Mouse (Mus musculus): Measurements from ENCODE around the gene Tldc1. TPM values are rescaled to one million over a fixed set of nuclear protein-coding genes. Genes with fewer than 3 reads are reported as not detected.

The Tldc1 gene
- polyA plus RNA-seq, 1 experiment from 2014 or later: 7.7 TPM

DNA sequence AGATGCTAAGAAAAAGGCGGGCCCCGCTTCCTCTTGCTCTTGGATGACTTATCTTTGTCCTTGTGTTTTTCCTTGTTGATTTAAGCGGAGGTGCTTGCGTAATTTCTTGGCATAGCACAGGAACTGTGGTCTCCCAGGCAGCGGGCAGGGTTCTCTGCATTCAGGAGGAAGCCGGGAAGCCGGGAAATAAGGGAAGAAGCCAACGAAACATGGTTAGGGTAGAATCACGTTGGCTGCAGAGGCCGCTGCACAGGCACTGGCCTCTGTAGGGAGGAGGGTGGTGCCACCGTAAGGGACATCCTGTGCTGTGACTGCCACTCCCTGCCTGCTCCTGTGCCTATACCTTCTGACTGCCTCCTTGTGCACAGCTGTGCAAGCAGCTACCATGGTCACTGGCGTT lies 63.0 kb downstream of the Tldc1 start:
- ATAC-seq: peak; percentile 90
- H3K36me3 ChIP-seq (ENCODE audit: control insufficient read depth, insufficient read depth): no peaks in the 10 kb centered on the region
- 15% methylated on average over 12 of the region's 12 CpGs for WGBS
- no peak overlapping the region for H3K4me3 ChIP-seq (ENCODE audit: low read depth, low read length)
- H3K27ac ChIP-seq (ENCODE audit: low read depth, low read length): peak overlapping the region; percentile 70
- H3K9ac ChIP-seq (ENCODE audit: low read depth, low read length): no peak overlapping the region
- no peaks in the 10 kb centered on the region for H3K27me3 ChIP-seq (replicated peaks; ENCODE audit: control insufficient read depth, insufficient read depth, low read length)
- peak; percentile 33 for TF ChIP-seq CTCF (IDR thresholded peaks at IDR 0.05; ENCODE audit: low read depth)
- H3K4me1 ChIP-seq (replicated peaks; ENCODE audit: control insufficient read depth, insufficient read depth, low read length): peaks cover 4% of the 10 kb centered on the region; the same call in 1 of the 2 replicates
- H3K4me2 ChIP-seq (replicated peaks; ENCODE audit: low read depth): peak overlapping the region; percentile 25; the same call in 1 of the 2 replicates
- H3K9me3 ChIP-seq (ENCODE audit: control insufficient read depth): no peaks in the 10 kb centered on the region

DNA sequence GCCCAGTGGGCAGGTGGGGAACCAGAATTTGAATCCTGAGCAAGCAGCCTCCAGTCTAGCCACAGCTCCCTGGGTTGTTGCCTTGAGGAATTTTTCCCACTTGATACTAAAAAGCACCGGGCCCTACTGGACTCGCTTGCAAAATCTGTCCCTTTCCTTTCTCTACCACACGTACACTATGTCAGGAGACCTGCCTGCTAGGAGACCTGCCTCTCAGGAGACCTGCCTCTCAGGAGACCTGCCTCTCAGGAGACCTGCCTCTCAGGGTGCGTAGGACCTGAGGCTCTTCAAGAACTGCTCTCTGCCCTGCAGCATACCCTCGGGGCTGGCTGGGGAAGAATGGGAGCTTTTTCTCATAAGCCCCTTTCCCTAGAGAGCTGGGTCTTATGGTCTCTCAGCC lies 64.8 kb downstream of the Tldc1 start:
- ATAC-seq: no peak
- TF ChIP-seq CTCF (IDR thresholded peaks at IDR 0.05; ENCODE audit: low read depth): no peak
- H3K4me2 ChIP-seq (replicated peaks; ENCODE audit: low read depth): no peak overlapping the region
- no peak overlapping the region for H3K27ac ChIP-seq (ENCODE audit: low read depth, low read length)
- WGBS: 87% methylated on average over 5 of the region's 5 CpGs
- H3K9ac ChIP-seq (ENCODE audit: low read depth, low read length): no peak overlapping the region
- H3K36me3 ChIP-seq (ENCODE audit: control insufficient read depth, insufficient read depth): no peaks in the 10 kb centered on the region
- peaks cover 4% of the 10 kb centered on the region; the same call in 1 of the 2 replicates for H3K4me1 ChIP-seq (replicated peaks; ENCODE audit: control insufficient read depth, insufficient read depth, low read length)
- H3K27me3 ChIP-seq (replicated peaks; ENCODE audit: control insufficient read depth, insufficient read depth, low read length): no peaks in the 10 kb centered on the region
- no peaks in the 10 kb centered on the region for H3K9me3 ChIP-seq (ENCODE audit: control insufficient read depth)
- no peak overlapping the region for H3K4me3 ChIP-seq (ENCODE audit: low read depth, low read length)

DNA sequence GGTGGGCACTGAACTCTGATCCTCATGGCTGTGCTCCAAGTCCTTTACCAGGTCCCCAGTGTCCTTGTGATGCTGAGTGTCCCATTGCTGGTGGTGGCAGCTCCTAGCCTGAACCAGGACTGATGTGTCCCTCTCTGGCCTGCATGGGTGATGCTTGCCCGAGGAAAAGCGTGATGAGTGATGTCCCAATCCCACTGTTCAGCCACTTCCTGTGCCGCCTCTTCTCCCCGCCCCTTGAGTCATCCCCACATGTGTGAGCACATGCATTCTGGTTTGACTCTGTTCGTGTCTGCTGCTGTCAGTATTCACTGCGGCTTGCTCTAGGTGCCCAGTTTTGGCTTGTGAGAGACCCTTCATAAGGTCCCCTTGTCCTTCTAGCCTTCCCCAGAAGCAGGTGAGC lies 66.0 kb downstream of the Tldc1 start:
- no peak for TF ChIP-seq CTCF (IDR thresholded peaks at IDR 0.05; ENCODE audit: low read depth)
- no peak for ATAC-seq
- 62% methylated on average over 6 of the region's 6 CpGs for WGBS

More for the DNA sequence above, 66.0 kb downstream of the Tldc1 start:
- Histone ChIP-seq H3K36me3 (ENCODE audit: control insufficient read depth, insufficient read depth) (no peaks in the 10 kb centered on the region), H3K9ac (ENCODE audit: low read depth, low read length) (no peak overlapping the region), H3K9me3 (ENCODE audit: control insufficient read depth) (no peaks in the 10 kb centered on the region), H3K4me2 (replicated peaks; ENCODE audit: low read depth) (no peak overlapping the region), H3K27ac (ENCODE audit: low read depth, low read length) (no peak overlapping the region), H3K4me1 (replicated peaks; ENCODE audit: control insufficient read depth, insufficient read depth, low read length) (peaks cover under 1% of the 10 kb centered on the region; the same call in 1 of the 2 replicates), H3K4me3 (ENCODE audit: low read depth, low read length) (no peak overlapping the region), H3K27me3 (replicated peaks; ENCODE audit: control insufficient read depth, insufficient read depth, low read length) (no peaks in the 10 kb centered on the region)

Other genes with a start within 250 kb of the Tldc1 start
- gene Mbtps1, start 219.7 kb downstream of the Tldc1 start, polyA plus RNA-seq (2015; fragmentation: Nextera tagmentation; extraction: Ambion mirVana): 32.8 and 33.3 TPM in 2 replicates
- gene Hsdl1, start 203.2 kb downstream of the Tldc1 start, polyA plus RNA-seq (2015; fragmentation: Nextera tagmentation; extraction: Ambion mirVana): 21.6 and 21.8 TPM in 2 replicates
- 3.6 and 4.2 TPM in 2 replicates for gene Dnaaf1, start 203.2 kb downstream of the Tldc1 start, polyA plus RNA-seq (2015; fragmentation: Nextera tagmentation; extraction: Ambion mirVana)
- 5.0 and 5.1 TPM in 2 replicates for gene Taf1c, start 173.2 kb downstream of the Tldc1 start, polyA plus RNA-seq (2015; fragmentation: Nextera tagmentation; extraction: Ambion mirVana)
- 0.08 and 0.17 TPM in 2 replicates for gene Adad2, start 165.7 kb downstream of the Tldc1 start, polyA plus RNA-seq (2015; fragmentation: Nextera tagmentation; extraction: Ambion mirVana)
- gene Kcng4, start 142.7 kb downstream of the Tldc1 start, polyA plus RNA-seq (2015; fragmentation: Nextera tagmentation; extraction: Ambion mirVana): 0.34 and 0.51 TPM in 2 replicates
- gene Wfdc1, start 112.1 kb downstream of the Tldc1 start, polyA plus RNA-seq (2015; fragmentation: Nextera tagmentation; extraction: Ambion mirVana): 15.5 and 15.6 TPM in 2 replicates
- 2.3 and 2.4 TPM in 2 replicates for gene Atp2c2, start 78.4 kb downstream of the Tldc1 start, polyA plus RNA-seq (2015; fragmentation: Nextera tagmentation; extraction: Ambion mirVana)
- gene Cotl1, start 62.1 kb upstream of the Tldc1 start, polyA plus RNA-seq (2015; fragmentation: Nextera tagmentation; extraction: Ambion mirVana): 166 and 169 TPM in 2 replicates
- gene Klhl36, start 83.8 kb upstream of the Tldc1 start, polyA plus RNA-seq (2015; fragmentation: Nextera tagmentation; extraction: Ambion mirVana): 7.3 and 7.4 TPM in 2 replicates
- gene Usp10, start 131.9 kb upstream of the Tldc1 start, polyA plus RNA-seq (2015; fragmentation: Nextera tagmentation; extraction: Ambion mirVana): 37.1 and 41.2 TPM in 2 replicates
- not detected in 2 replicates for gene Gm20388, start 132.4 kb upstream of the Tldc1 start, polyA plus RNA-seq (2015; fragmentation: Nextera tagmentation; extraction: Ambion mirVana)
- gene Crispld2, start 214.0 kb upstream of the Tldc1 start, polyA plus RNA-seq (2015; fragmentation: Nextera tagmentation; extraction: Ambion mirVana): 9.1 and 9.2 TPM in 2 replicates

All from intestine, postnatal 0 days (tissue).